Comparison of ENCODE assay signal across 9 mouse cellular contexts in the genomic region with DNA sequence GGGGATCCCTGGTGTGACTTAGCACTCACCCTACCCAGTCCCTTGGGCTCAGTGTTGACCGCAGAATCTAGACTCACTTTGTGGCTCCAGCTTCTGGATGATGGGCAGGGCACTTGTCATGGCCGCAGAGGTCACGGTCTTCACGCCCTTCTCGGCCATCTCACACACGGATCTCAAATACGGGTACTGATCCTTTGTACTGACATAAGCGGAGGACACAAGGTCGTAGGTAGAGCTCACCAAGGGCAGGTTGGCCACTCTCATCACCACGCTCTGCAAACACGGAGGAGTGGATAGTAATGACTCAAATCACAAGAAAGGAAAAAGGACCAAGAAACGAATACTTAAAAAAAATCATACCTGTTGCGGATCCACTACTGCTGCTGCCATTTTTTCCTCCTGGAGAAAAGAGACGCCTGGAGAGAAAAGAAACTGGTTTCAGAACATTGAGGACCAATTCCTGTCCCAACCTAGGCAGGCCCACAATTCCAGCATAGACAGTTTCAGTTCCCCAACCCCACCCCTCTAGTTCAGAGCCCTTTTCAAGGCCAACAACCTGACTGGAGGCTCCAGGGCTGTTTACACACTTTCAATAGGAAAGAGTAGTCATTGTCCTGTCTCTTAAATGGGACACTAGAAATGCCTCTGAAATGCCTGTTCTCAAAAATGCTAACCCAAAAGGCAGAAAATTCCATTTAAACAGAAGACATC. TPM values are rescaled to one million over a fixed set of nuclear protein-coding genes. Genes with fewer than 3 reads are reported as not detected.
A peak's percentile ranks its signal among the peaks of the same experiment; 100 is the strongest.
DNase-seq lines count a peak whose midpoint lies in the region; ATAC-seq and TF ChIP-seq lines count a peak whose summit lies in the region.
"Had no signal": no experiment of that assay in that cellular context is flagged by ENCODE, and none has a peak within 500 bp of the region (broad histone marks: within the 10 kb centered on the region; RNA-seq: fewer than 3 reads in every experiment).

No protein-coding gene starts in this region.

- no peaks in the 10 kb centered on the region for H3K9me3 ChIP-seq in kidney, postnatal 0 days (replicated peaks; ENCODE audit: low read length)
- H3K9me3 ChIP-seq in forebrain, embryonic 12.5 days, result no peaks in the 10 kb centered on the region
- no peaks in the 10 kb centered on the region for H3K9me3 ChIP-seq in limb, embryonic 14.5 days (ENCODE audit: control insufficient read depth, low read length)
- H3K9me3 ChIP-seq in neural tube, embryonic 15.5 days (replicated peaks), result no peaks in the 10 kb centered on the region

- peaks cover 7% of the 10 kb centered on the region; the same call in 1 of the 2 replicates for H3K36me3 ChIP-seq in kidney, postnatal 0 days (ENCODE audit: insufficient read depth, low read length)
- no peaks in the 10 kb centered on the region; the same call in 1 of the 2 replicates for H3K36me3 ChIP-seq in forebrain, embryonic 12.5 days (replicated peaks)
- peaks cover 40% of the 10 kb centered on the region for H3K36me3 ChIP-seq in limb, embryonic 14.5 days (ENCODE audit: control insufficient read depth, insufficient read depth, low read length)
- peaks cover 6% of the 10 kb centered on the region; the same call in 1 of the 2 replicates for H3K36me3 ChIP-seq in neural tube, embryonic 15.5 days

- peak overlapping the region; percentile 71 for H3K4me2 ChIP-seq in kidney, postnatal 0 days (ENCODE audit: low read length)
- peak overlapping the region; percentile 72 for H3K4me2 ChIP-seq in forebrain, embryonic 12.5 days
- peak overlapping the region; percentile 72 for H3K4me2 ChIP-seq in limb, embryonic 14.5 days (replicated peaks; ENCODE audit: low read depth, low read length, severe bottlenecking)
- peak overlapping the region; percentile 75 for H3K4me2 ChIP-seq in neural tube, embryonic 15.5 days

- DNase-seq in kidney, postnatal 0 days (ENCODE audit: low spot score), result no peak
- DNase-seq in kidney, postnatal 10 days, result no peak
- no peak for DNase-seq in limb, embryonic 14.5 days (ENCODE audit: low spot score)
- no peak for DNase-seq in natural killer cell, adult 2 months (ENCODE audit: low spot score in 2 of 2)
- DNase-seq in ovary, postnatal 10 days (ENCODE audit: low spot score), result no peak
- DNase-seq in spleen, postnatal 36 days (ENCODE audit: low spot score in 2 of 2), result no peak

- no peak for ATAC-seq in kidney, postnatal 0 days (replicated peaks; ENCODE audit: low FRiP score, low read depth)
- no peak for ATAC-seq in forebrain, embryonic 12.5 days (ENCODE audit: low FRiP score)
- ATAC-seq in limb, embryonic 14.5 days (ENCODE audit: low FRiP score, low read depth), result no peak
- no peak for ATAC-seq in neural tube, embryonic 15.5 days (ENCODE audit: low FRiP score)

- no peak for TF ChIP-seq CTCF in kidney, postnatal 0 days (IDR thresholded peaks at IDR 0.05; ENCODE audit: low read depth)

- TF ChIP-seq POLR2A in limb, embryonic 14.5 days (IDR thresholded peaks at IDR 0.05; ENCODE audit: borderline replicate concordance, extremely low read depth, insufficient read depth, insufficient read length), result no peak

- 0 out of 2 replicates have a peak overlapping the region, but pooled peaks have one; percentile 75 for H3K9ac ChIP-seq in kidney, postnatal 0 days (ENCODE audit: low read depth, low read length)
- H3K9ac ChIP-seq in forebrain, embryonic 12.5 days, result no peak overlapping the region
- H3K9ac ChIP-seq in limb, embryonic 14.5 days (ENCODE audit: low read depth, low read length, severe bottlenecking), result peak overlapping the region; percentile 84; the same call in 1 of the 2 replicates
- H3K9ac ChIP-seq in neural tube, embryonic 15.5 days (replicated peaks), result no peak overlapping the region

- peak overlapping the region; percentile 58; the same call in 1 of the 2 replicates for H3K4me3 ChIP-seq in kidney, postnatal 0 days (replicated peaks; ENCODE audit: low read depth, low read length)
- peak overlapping the region; percentile 55 for H3K4me3 ChIP-seq in forebrain, embryonic 12.5 days (replicated peaks)
- H3K4me3 ChIP-seq in limb, embryonic 14.5 days (replicated peaks; ENCODE audit: low read length), result peak overlapping the region; percentile 66
- H3K4me3 ChIP-seq in neural tube, embryonic 15.5 days (replicated peaks), result peak overlapping the region; percentile 57; the same call in 1 of the 2 replicates

- WGBS in kidney, postnatal 0 days, result 96% methylated on average over 14 of the region's 14 CpGs
- 94% methylated on average over 14 of the region's 14 CpGs for WGBS in forebrain, embryonic 12.5 days
- WGBS in limb, embryonic 14.5 days, result 94% methylated on average over 14 of the region's 14 CpGs
- 97% methylated on average over 14 of the region's 14 CpGs for WGBS in neural tube, embryonic 15.5 days

- H3K4me1 ChIP-seq in kidney, postnatal 0 days (replicated peaks; ENCODE audit: insufficient read depth, low read length), result peaks cover 15% of the 10 kb centered on the region; the same call in 1 of the 2 replicates
- peaks cover 13% of the 10 kb centered on the region for H3K4me1 ChIP-seq in forebrain, embryonic 12.5 days
- H3K4me1 ChIP-seq in limb, embryonic 14.5 days (ENCODE audit: control insufficient read depth, insufficient read depth, low read length), result peaks cover 4% of the 10 kb centered on the region
- H3K4me1 ChIP-seq in neural tube, embryonic 15.5 days, result peaks cover 22% of the 10 kb centered on the region

- no peaks in the 10 kb centered on the region for H3K27me3 ChIP-seq in kidney, postnatal 0 days (ENCODE audit: insufficient read depth, low read length)
- H3K27me3 ChIP-seq in forebrain, embryonic 12.5 days, result no peaks in the 10 kb centered on the region
- no peaks in the 10 kb centered on the region for H3K27me3 ChIP-seq in limb, embryonic 14.5 days (ENCODE audit: control insufficient read depth, insufficient read depth, low read length)
- H3K27me3 ChIP-seq in neural tube, embryonic 15.5 days (replicated peaks), result no peaks in the 10 kb centered on the region
- H3K27me3 ChIP-seq: Patski had no signal

- no peak overlapping the region for H3K27ac ChIP-seq in kidney, postnatal 0 days
- H3K27ac ChIP-seq in forebrain, embryonic 12.5 days, result no peak overlapping the region
- H3K27ac ChIP-seq in limb, embryonic 14.5 days (replicated peaks; ENCODE audit: low read depth, low read length), result no peak overlapping the region
- H3K27ac ChIP-seq in neural tube, embryonic 15.5 days (replicated peaks), result no peak overlapping the region

RNA-seq across cellular contexts. Expression of gene Plin2, which starts 1.4 kb away (rescaled TPM):
- polyA plus RNA-seq in kidney, postnatal 0 days (2015; fragmentation: Nextera tagmentation; extraction: Ambion mirVana), result 64.5 and 68.9 TPM in 2 replicates
- 44.8 and 46.7 TPM in 2 replicates for polyA plus RNA-seq in forebrain, embryonic 12.5 days (2016; fragmentation: Nextera tagmentation; extraction: Ambion mirVana)
- 80.4 TPM in 2 replicates for polyA plus RNA-seq in limb, embryonic 14.5 days (2012; rRNA removed)
- 84.5 and 91.2 TPM in 2 replicates for polyA plus RNA-seq in limb, embryonic 14.5 days (2014; fragmentation: Nextera tagmentation; extraction: Ambion mirVana)
- 40.0 and 53.9 TPM in 2 replicates for polyA plus RNA-seq in neural tube, embryonic 15.5 days (2015; fragmentation: Nextera tagmentation; extraction: Ambion mirVana)

RNA-seq across cellular contexts. Expression of gene Haus6, which starts 56.6 kb away (rescaled TPM):
- 8.9 and 10.6 TPM in 2 replicates for polyA plus RNA-seq in kidney, postnatal 0 days (2015; fragmentation: Nextera tagmentation; extraction: Ambion mirVana)
- 26.4 and 27.4 TPM in 2 replicates for polyA plus RNA-seq in forebrain, embryonic 12.5 days (2016; fragmentation: Nextera tagmentation; extraction: Ambion mirVana)
- polyA plus RNA-seq in limb, embryonic 14.5 days (2012; rRNA removed), result 8.5 and 10.2 TPM in 2 replicates
- 12.8 and 14.2 TPM in 2 replicates for polyA plus RNA-seq in limb, embryonic 14.5 days (2014; fragmentation: Nextera tagmentation; extraction: Ambion mirVana)
- polyA plus RNA-seq in neural tube, embryonic 15.5 days (2015; fragmentation: Nextera tagmentation; extraction: Ambion mirVana), result 5.9 and 8.5 TPM in 2 replicates

Comparison
In these comparisons a context has a peak if more than half of its experiments do, and no peak if none do; other contexts are left out.
1. H3K9ac ChIP-seq: peak in kidney, postnatal 0 days (single experiment) and limb, embryonic 14.5 days (single experiment); none in forebrain, embryonic 12.5 days (single experiment) and neural tube, embryonic 15.5 days (single experiment).
2. Peak in every context shown above with its lines, with median percentiles within 50 percentile points of each other: H3K4me2 ChIP-seq and H3K4me3 ChIP-seq.